Mouse (Mus musculus) erythroblast, embryonic 14.5 days (primary cell): ENCODE results near the gene Ska2. TPM values are rescaled to one million over a fixed set of nuclear protein-coding genes. Genes with fewer than 3 reads are reported as not detected.

ENCODE experiments used
- H3K27me3 ChIP-seq: 2 replicates; pipeline ENCODE4 v1.6.1; 2012; ENCODE audit warnings: inconsistent platforms; ENCODE audit not compliant: control insufficient read depth
- H3K36me3 ChIP-seq: 2 replicates; pipeline ENCODE4 v1.6.1; 2012; ENCODE audit warnings: mild to moderate bottlenecking, inconsistent platforms; ENCODE audit not compliant: control insufficient read depth
- H3K4me1 ChIP-seq: 2 replicates; pipeline ENCODE4 v1.6.1; 2012; ENCODE audit warnings: inconsistent platforms; ENCODE audit not compliant: control insufficient read depth
- H3K4me3 ChIP-seq: replicated peaks from 2 replicates; pipeline ENCODE3; 2012; ENCODE audit warnings: moderate library complexity, mild to moderate bottlenecking, inconsistent platforms
- H3K9me3 ChIP-seq: 2 replicates; pipeline ENCODE4 v1.6.1; 2012; ENCODE audit warnings: low read length, inconsistent platforms, mixed read lengths; ENCODE audit not compliant: control insufficient read depth
- GATA1 ChIP-seq: IDR thresholded peaks from 2 replicates; pipeline ENCODE4 v1.6.1; 2012; ENCODE audit warnings: low read length, inconsistent platforms, mixed read lengths
- TAL1 ChIP-seq: IDR thresholded peaks from 3 replicates; pipeline ENCODE4 v1.6.1; 2012; ENCODE audit warnings: low read length, inconsistent platforms, mixed read lengths
- polyA plus RNA-seq: library from polyadenylated mRNA; stranded (reverse); fragments of >175 nt; gene quantifications from 2 replicates; pipeline ENCODE4 v1.2.3, GENCODE M21; 2012

The Ska2 gene
- 0.12 and 0.37 TPM in 2 replicates for polyA plus RNA-seq

DNA sequence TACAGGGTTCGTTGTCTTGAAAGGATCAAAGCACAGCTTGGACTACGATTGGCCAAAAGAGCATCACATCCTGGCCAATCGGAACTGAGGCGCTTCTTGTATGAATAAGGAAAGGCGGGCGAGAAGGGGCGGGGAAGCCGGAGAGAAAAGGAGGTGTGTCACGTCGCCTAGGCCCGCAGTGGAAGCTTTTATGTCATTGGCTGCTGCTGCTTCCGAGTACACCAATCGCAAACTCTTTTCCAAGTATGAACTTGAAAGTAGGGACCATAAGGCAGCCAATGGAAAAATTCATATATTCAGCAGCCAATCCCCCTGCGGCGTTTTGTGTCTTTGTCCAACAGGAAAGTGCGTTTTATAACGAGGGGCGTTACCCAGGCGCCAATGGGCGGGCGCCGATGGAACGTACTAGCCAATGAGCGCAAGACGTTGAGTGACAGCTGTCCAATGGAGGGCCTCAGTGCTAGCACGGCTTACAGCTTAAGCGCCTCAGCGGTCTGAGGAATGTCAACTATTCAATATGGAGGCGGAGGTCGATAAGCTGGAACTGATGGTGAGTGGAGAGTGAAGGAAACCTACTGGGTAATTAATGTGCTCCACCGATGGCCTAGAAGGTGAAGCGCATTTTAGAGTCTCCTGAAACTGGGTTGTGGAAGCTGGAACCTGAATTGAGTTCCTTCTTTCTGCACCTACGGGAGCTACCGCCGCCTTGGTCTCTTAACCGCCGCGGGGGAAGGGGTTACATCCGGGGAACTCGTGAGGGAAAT is at the start of gene Ska2:
Gene Ska2, plus strand, starts transcription at position 480 of the 764 bp plus-strand sequence.
- Histone ChIP-seq H3K4me1 (peaks cover 34% of the 10 kb centered on the region), H3K27me3 (no peaks in the 10 kb centered on the region), H3K9me3 (no peaks in the 10 kb centered on the region), H3K4me3 (peak within 1 kb of the TSS; percentile 90), H3K36me3 (peaks cover 75% of the 10 kb centered on the region)
- TF ChIP-seq TAL1: no peak
- no peak for TF ChIP-seq GATA1

GRCm38 (mm10) chr11:87060410-87060809 is 48.6 kb upstream of the Ska2 start:
- no peak overlapping the region for H3K4me3 ChIP-seq
- peaks cover 47% of the 10 kb centered on the region for H3K4me1 ChIP-seq
- no peak for TF ChIP-seq GATA1
- TF ChIP-seq TAL1: no peak
- H3K9me3 ChIP-seq: no peaks in the 10 kb centered on the region
- peaks cover 43% of the 10 kb centered on the region for H3K36me3 ChIP-seq
- no peaks in the 10 kb centered on the region for H3K27me3 ChIP-seq

- no peak for TF ChIP-seq GATA1
- TF ChIP-seq TAL1: no peak
Observed at GRCm38 (mm10) chr11:87062087-87062486, 46.9 kb upstream of the Ska2 start.

DNA sequence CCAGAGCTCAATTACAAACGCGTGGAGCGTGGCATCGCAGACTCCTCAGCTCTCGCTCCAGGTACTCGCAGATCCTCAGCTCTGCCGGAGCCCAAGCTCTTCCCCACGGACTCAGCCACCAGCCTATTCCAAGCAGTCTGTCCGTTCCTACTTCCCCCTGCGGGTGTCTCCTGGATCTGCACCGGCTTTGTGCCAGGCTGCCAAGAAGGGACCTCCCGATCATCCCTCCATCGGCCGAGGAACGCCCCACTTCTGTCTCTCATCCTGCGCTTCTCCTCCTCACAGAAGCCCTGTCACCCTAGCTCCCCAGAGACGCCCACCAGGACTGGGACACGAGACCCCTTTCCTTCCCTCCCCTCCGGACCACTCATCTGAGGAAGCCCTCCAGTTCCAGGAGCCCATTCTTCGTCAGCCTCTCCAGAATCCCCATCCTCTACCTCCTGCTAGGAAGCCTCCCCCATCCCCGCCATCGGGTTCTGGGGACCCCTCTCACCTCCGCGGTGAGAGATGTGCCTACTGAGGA is 35.6 kb upstream of the Ska2 start:
- H3K36me3 ChIP-seq: peaks cover 26% of the 10 kb centered on the region
- H3K4me1 ChIP-seq: peaks cover 33% of the 10 kb centered on the region
- no peak for TF ChIP-seq TAL1
- TF ChIP-seq GATA1: no peak
- no peaks in the 10 kb centered on the region for H3K9me3 ChIP-seq
- peak overlapping the region; percentile 90 for H3K4me3 ChIP-seq
- H3K27me3 ChIP-seq: no peaks in the 10 kb centered on the region

More at GRCm38 (mm10) chr11:87062087-87062486, 46.9 kb upstream of the Ska2 start:
- Histone ChIP-seq H3K36me3 (peaks cover 42% of the 10 kb centered on the region), H3K4me3 (no peak overlapping the region), H3K9me3 (no peaks in the 10 kb centered on the region), H3K4me1 (peaks cover 31% of the 10 kb centered on the region), H3K27me3 (no peaks in the 10 kb centered on the region)

GRCm38 (mm10) chr11:87073866-87074440 is 35.1 kb upstream of the Ska2 start, which contains the start of gene Gdpd1:
Gdpd1 (minus strand) TSS chr11:87074062.
- Histone ChIP-seq H3K4me1 (peaks cover 33% of the 10 kb centered on the region), H3K27me3 (no peaks in the 10 kb centered on the region), H3K9me3 (no peaks in the 10 kb centered on the region), H3K36me3 (peaks cover 31% of the 10 kb centered on the region), H3K4me3 (peak within 1 kb of the TSS; percentile 90)
- TF ChIP-seq GATA1 (peak; percentile 59; the same call in 1 of the 2 replicates), TAL1 (no peak)

DNA sequence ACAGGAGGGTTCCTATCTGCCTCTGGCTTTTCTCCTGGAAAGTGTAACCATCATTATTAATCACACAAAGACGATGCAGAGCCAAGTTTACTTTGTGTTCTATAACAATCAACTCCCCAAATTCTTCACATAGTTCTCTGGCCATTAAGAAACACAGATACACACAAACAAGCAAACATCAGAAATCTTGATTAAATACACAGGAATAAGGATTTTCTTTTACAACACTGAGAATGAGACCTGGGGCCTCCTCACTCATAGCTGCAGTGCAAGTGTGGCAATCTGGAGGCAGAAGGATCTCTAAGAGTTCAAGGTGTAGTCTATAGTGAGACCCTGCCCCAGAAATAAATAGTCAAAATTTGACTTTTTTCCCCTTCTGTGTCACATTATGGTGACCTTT is 25.3 kb upstream of the Ska2 start:
- peaks cover 38% of the 10 kb centered on the region for H3K4me1 ChIP-seq
- no peak for TF ChIP-seq GATA1
- no peak for TF ChIP-seq TAL1
- H3K9me3 ChIP-seq: no peaks in the 10 kb centered on the region
- H3K27me3 ChIP-seq: no peaks in the 10 kb centered on the region
- peaks cover 66% of the 10 kb centered on the region for H3K36me3 ChIP-seq
- H3K4me3 ChIP-seq: no peak overlapping the region

GRCm38 (mm10) chr11:87085461-87085860 is 23.6 kb upstream of the Ska2 start:
- Histone ChIP-seq H3K4me3 (peak overlapping the region; percentile 95), H3K27me3 (no peaks in the 10 kb centered on the region), H3K36me3 (peaks cover 62% of the 10 kb centered on the region), H3K9me3 (no peaks in the 10 kb centered on the region), H3K4me1 (peaks cover 38% of the 10 kb centered on the region)
- TF ChIP-seq GATA1 (no peak), TAL1 (no peak)

DNA sequence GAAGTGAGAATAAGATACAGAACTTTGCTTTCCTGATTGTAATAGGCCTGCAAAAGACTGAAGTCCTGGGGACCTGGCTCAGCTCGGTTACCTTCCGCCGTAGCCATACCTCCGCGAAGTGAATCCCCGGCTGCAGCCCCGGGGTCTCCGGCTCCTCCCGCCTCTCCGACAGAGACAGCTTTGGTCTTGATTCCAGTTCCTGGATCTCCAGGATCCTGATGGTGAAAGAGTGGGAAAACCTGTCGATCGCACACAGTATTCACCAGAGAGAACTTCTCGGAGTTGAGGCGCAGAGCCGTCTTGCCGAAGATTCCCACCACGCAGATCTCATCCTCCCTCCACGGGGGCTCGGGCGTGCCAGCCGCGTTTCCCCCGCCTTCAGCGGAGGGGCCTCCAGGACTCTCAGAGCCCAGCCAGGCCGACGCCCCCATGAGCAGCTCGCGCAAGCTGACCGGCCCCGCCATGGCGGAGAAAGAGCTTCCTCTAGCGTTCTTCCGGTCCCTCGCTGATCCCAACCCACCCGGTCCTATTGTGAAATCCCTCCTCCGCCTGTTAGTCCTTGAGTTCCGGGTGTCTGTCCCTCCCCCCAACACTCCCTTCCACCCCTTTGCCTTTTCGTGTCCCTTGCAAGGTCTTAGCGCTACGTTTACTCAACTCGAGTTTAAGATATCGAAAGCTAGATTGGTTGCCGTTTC is 22.6 kb upstream of the Ska2 start, which contains the start of gene Smg8:
Gene Smg8, minus strand, starts transcription at position 485 of the 695 bp plus-strand sequence.
- peaks cover 38% of the 10 kb centered on the region for H3K4me1 ChIP-seq
- H3K27me3 ChIP-seq: no peaks in the 10 kb centered on the region
- peaks cover 62% of the 10 kb centered on the region for H3K36me3 ChIP-seq
- H3K4me3 ChIP-seq: peak within 1 kb of the TSS; percentile 95
- no peaks in the 10 kb centered on the region for H3K9me3 ChIP-seq
- TF ChIP-seq TAL1 (no peak), GATA1 (no peak)

GRCm38 (mm10) chr11:87087142-87087541 is 21.9 kb upstream of the Ska2 start:
- peaks cover 35% of the 10 kb centered on the region for H3K4me1 ChIP-seq
- TF ChIP-seq GATA1 (no peak), TAL1 (no peak)
- H3K9me3 ChIP-seq: no peaks in the 10 kb centered on the region
- no peaks in the 10 kb centered on the region for H3K27me3 ChIP-seq
- peaks cover 64% of the 10 kb centered on the region for H3K36me3 ChIP-seq
- peak overlapping the region; percentile 95 for H3K4me3 ChIP-seq
